ENCODE assay signal across 51 mouse cellular contexts in the genomic region with DNA sequence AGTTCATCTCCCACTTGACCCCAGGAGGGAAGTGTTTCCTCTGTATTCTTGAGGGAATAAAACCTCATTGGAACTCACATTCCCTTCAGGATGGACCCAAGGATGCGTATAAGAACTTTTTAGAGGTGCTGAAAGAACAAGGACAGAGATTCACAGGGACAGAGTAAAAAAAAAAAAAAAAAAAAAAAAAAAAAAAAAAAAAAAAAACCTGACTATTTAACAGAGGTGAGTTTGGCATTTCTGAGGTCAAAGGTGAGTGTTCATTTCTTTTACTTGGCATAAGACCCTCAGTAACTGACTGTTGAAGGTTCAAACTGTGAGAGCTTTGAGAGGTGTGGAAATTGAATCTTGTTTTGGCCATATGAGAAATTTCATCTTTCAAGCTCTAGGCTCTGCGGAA. TPM values are rescaled to one million over a fixed set of nuclear protein-coding genes. Genes with fewer than 3 reads are reported as not detected.
"Had no signal": no experiment of that assay in that cellular context is flagged by ENCODE, and none has a peak within 500 bp of the region (broad histone marks: within the 10 kb centered on the region; RNA-seq: fewer than 3 reads in every experiment).

No protein-coding gene starts in this region.

- H3K9me3 ChIP-seq: heart, embryonic 12.5 days; heart, embryonic 13.5 days; heart, embryonic 15.5 days; hindbrain, embryonic 10.5 days; hindbrain, embryonic 12.5 days; hindbrain, embryonic 13.5 days; hindbrain, embryonic 15.5 days; intestine, embryonic 15.5 days; kidney, embryonic 15.5 days had no signal

- H3K4me3 ChIP-seq: heart, embryonic 12.5 days; heart, embryonic 13.5 days; heart, embryonic 15.5 days; hindbrain, embryonic 10.5 days; hindbrain, embryonic 12.5 days; hindbrain, embryonic 13.5 days; hindbrain, embryonic 15.5 days; intestine, embryonic 15.5 days; kidney, embryonic 15.5 days; layer of hippocampus, adult 2 months; left cerebral cortex, adult 2 months had no signal

- H3K4me2 ChIP-seq: heart, embryonic 11.5 days; heart, embryonic 12.5 days; heart, embryonic 13.5 days; heart, embryonic 15.5 days; hindbrain, embryonic 12.5 days; hindbrain, embryonic 13.5 days; hindbrain, embryonic 14.5 days; hindbrain, embryonic 15.5 days; intestine, embryonic 15.5 days; kidney, embryonic 15.5 days had no signal

- DNase-seq: heart, postnatal 10 days; heart, postnatal 14 days; heart, postnatal 36 days; heart, postnatal 4 days; kidney, adult 11 months; kidney, adult 18-20 months; kidney, adult 2 months; kidney, adult 8-10 months; kidney, adult 9 months; kidney, postnatal 10 days; kidney, postnatal 14 days; kidney, postnatal 25 days; kidney, postnatal 4 days; layer of hippocampus, adult 9-11 months; layer of hippocampus, postnatal 36 days had no signal

- H3K4me1 ChIP-seq: heart, embryonic 12.5 days; hindbrain, embryonic 10.5 days; hindbrain, embryonic 12.5 days; hindbrain, embryonic 13.5 days; hindbrain, embryonic 15.5 days; intestine, embryonic 15.5 days; kidney, embryonic 15.5 days had no signal

- H3K27me3 ChIP-seq: heart, embryonic 12.5 days; heart, embryonic 13.5 days; heart, embryonic 15.5 days; hindbrain, embryonic 12.5 days; hindbrain, embryonic 13.5 days; hindbrain, embryonic 15.5 days; intestine, embryonic 15.5 days; kidney, embryonic 15.5 days had no signal

- H3K9ac ChIP-seq: heart, embryonic 12.5 days; heart, embryonic 13.5 days; heart, embryonic 15.5 days; hindbrain, embryonic 12.5 days; hindbrain, embryonic 13.5 days; hindbrain, embryonic 14.5 days; hindbrain, embryonic 15.5 days; intestine, embryonic 15.5 days; kidney, embryonic 15.5 days had no signal

- H3K27ac ChIP-seq: heart, embryonic 13.5 days; heart, embryonic 15.5 days; hindbrain, embryonic 10.5 days; hindbrain, embryonic 12.5 days; hindbrain, embryonic 13.5 days; hindbrain, embryonic 14.5 days; hindbrain, embryonic 15.5 days; hindbrain, postnatal 0 days; intestine, embryonic 15.5 days; kidney, embryonic 15.5 days; kidney, postnatal 0 days; layer of hippocampus, adult 2 months; left cerebral cortex, adult 2 months had no signal

- H3K36me3 ChIP-seq: heart, embryonic 12.5 days; heart, embryonic 13.5 days; heart, embryonic 15.5 days; hindbrain, embryonic 10.5 days; hindbrain, embryonic 12.5 days; hindbrain, embryonic 13.5 days; hindbrain, embryonic 15.5 days; intestine, embryonic 15.5 days; kidney, embryonic 15.5 days had no signal

RNA-seq across cellular contexts. Expression of a gene that starts 6.1 kb away (rescaled TPM):
- total RNA-seq: heart, postnatal 10 days; heart, postnatal 14 days; heart, postnatal 25 days; heart, postnatal 36 days; heart, postnatal 4 days; hematopoietic stem cell, adult 5-6 weeks; hindbrain, postnatal 0 days; layer of hippocampus, adult 18-20 months; layer of hippocampus, adult 2 months; layer of hippocampus, adult 8-10 months; layer of hippocampus, postnatal 10 days; layer of hippocampus, postnatal 14 days; layer of hippocampus, postnatal 25 days; layer of hippocampus, postnatal 36 days; left cerebral cortex, adult 18-20 months; left cerebral cortex, adult 2 months; left cerebral cortex, adult 8-10 months had no signal
- polyA plus RNA-seq: heart, embryonic 12.5 days; heart, embryonic 13.5 days; heart, embryonic 14.5 days; heart, embryonic 15.5 days; heart, embryonic 16.5 days; heart, postnatal 0 days; hindbrain, embryonic 10.5 days; hindbrain, embryonic 11.5 days; hindbrain, embryonic 12.5 days; hindbrain, embryonic 13.5 days; hindbrain, embryonic 14.5 days; hindbrain, embryonic 15.5 days; hindbrain, embryonic 16.5 days; hindbrain, postnatal 0 days; inflammation-experienced regulatory T-cells, adult 6 months; intestine, embryonic 14.5 days; intestine, embryonic 15.5 days; intestine, embryonic 16.5 days; intestine, postnatal 0 days; kidney, adult 2 months; kidney, embryonic 14.5 days; kidney, embryonic 15.5 days; kidney, embryonic 16.5 days; kidney, postnatal 0 days; large intestine, adult 2 months had no signal

RNA-seq across cellular contexts. Expression of a gene that starts 18.0 kb away (rescaled TPM):
- total RNA-seq: heart, postnatal 10 days; heart, postnatal 14 days; heart, postnatal 25 days; heart, postnatal 36 days; heart, postnatal 4 days; hematopoietic stem cell, adult 5-6 weeks; hindbrain, postnatal 0 days; layer of hippocampus, adult 18-20 months; layer of hippocampus, adult 2 months; layer of hippocampus, adult 8-10 months; layer of hippocampus, postnatal 10 days; layer of hippocampus, postnatal 14 days; layer of hippocampus, postnatal 25 days; layer of hippocampus, postnatal 36 days; left cerebral cortex, adult 18-20 months; left cerebral cortex, adult 2 months; left cerebral cortex, adult 8-10 months had no signal
- polyA plus RNA-seq: heart, embryonic 11.5 days; heart, embryonic 12.5 days; heart, embryonic 13.5 days; heart, embryonic 14.5 days; heart, embryonic 15.5 days; heart, embryonic 16.5 days; heart, postnatal 0 days; hindbrain, embryonic 10.5 days; hindbrain, embryonic 11.5 days; hindbrain, embryonic 12.5 days; hindbrain, embryonic 13.5 days; hindbrain, embryonic 14.5 days; hindbrain, embryonic 15.5 days; hindbrain, embryonic 16.5 days; hindbrain, postnatal 0 days; inflammation-experienced regulatory T-cells, adult 6 months; intestine, embryonic 14.5 days; intestine, embryonic 15.5 days; intestine, embryonic 16.5 days; intestine, postnatal 0 days; kidney, adult 2 months; kidney, embryonic 14.5 days; kidney, embryonic 15.5 days; kidney, embryonic 16.5 days; kidney, postnatal 0 days; large intestine, adult 2 months had no signal

RNA-seq across cellular contexts. Expression of a gene that starts 23.3 kb away (rescaled TPM):
- total RNA-seq: hindbrain, postnatal 0 days had no signal
- polyA plus RNA-seq: large intestine, adult 2 months had no signal

RNA-seq across cellular contexts. Expression of a gene that starts 28.3 kb away (rescaled TPM):
- total RNA-seq: heart, postnatal 10 days; heart, postnatal 14 days; heart, postnatal 25 days; heart, postnatal 36 days; heart, postnatal 4 days; hematopoietic stem cell, adult 5-6 weeks; hindbrain, postnatal 0 days; layer of hippocampus, adult 18-20 months; layer of hippocampus, adult 2 months; layer of hippocampus, adult 8-10 months; layer of hippocampus, postnatal 10 days; layer of hippocampus, postnatal 14 days; layer of hippocampus, postnatal 25 days; layer of hippocampus, postnatal 36 days; left cerebral cortex, adult 18-20 months; left cerebral cortex, adult 2 months; left cerebral cortex, adult 8-10 months had no signal
- polyA plus RNA-seq: heart, embryonic 11.5 days; heart, embryonic 12.5 days; heart, embryonic 13.5 days; heart, embryonic 14.5 days; heart, embryonic 15.5 days; heart, embryonic 16.5 days; heart, postnatal 0 days; hindbrain, embryonic 10.5 days; hindbrain, embryonic 11.5 days; hindbrain, embryonic 12.5 days; hindbrain, embryonic 13.5 days; hindbrain, embryonic 14.5 days; hindbrain, embryonic 15.5 days; hindbrain, embryonic 16.5 days; hindbrain, postnatal 0 days; inflammation-experienced regulatory T-cells, adult 6 months; intestine, embryonic 14.5 days; intestine, embryonic 15.5 days; intestine, embryonic 16.5 days; intestine, postnatal 0 days; kidney, adult 2 months; kidney, embryonic 14.5 days; kidney, embryonic 15.5 days; kidney, embryonic 16.5 days; kidney, postnatal 0 days; large intestine, adult 2 months had no signal

RNA-seq across cellular contexts. Expression of a gene that starts 52.6 kb away (rescaled TPM):
- total RNA-seq: heart, postnatal 10 days; heart, postnatal 14 days; heart, postnatal 25 days; heart, postnatal 36 days; heart, postnatal 4 days; hematopoietic stem cell, adult 5-6 weeks; hindbrain, postnatal 0 days; layer of hippocampus, adult 18-20 months; layer of hippocampus, adult 2 months; layer of hippocampus, adult 8-10 months; layer of hippocampus, postnatal 10 days; layer of hippocampus, postnatal 14 days; layer of hippocampus, postnatal 25 days; layer of hippocampus, postnatal 36 days; left cerebral cortex, adult 18-20 months; left cerebral cortex, adult 2 months; left cerebral cortex, adult 8-10 months had no signal
- polyA plus RNA-seq: heart, embryonic 11.5 days; heart, embryonic 12.5 days; heart, embryonic 13.5 days; heart, embryonic 14.5 days; heart, embryonic 15.5 days; heart, embryonic 16.5 days; heart, postnatal 0 days; hindbrain, embryonic 10.5 days; hindbrain, embryonic 11.5 days; hindbrain, embryonic 12.5 days; hindbrain, embryonic 13.5 days; hindbrain, embryonic 14.5 days; hindbrain, embryonic 15.5 days; hindbrain, embryonic 16.5 days; hindbrain, postnatal 0 days; inflammation-experienced regulatory T-cells, adult 6 months; intestine, embryonic 14.5 days; intestine, embryonic 15.5 days; intestine, embryonic 16.5 days; intestine, postnatal 0 days; kidney, adult 2 months; kidney, embryonic 14.5 days; kidney, embryonic 15.5 days; kidney, embryonic 16.5 days; kidney, postnatal 0 days; large intestine, adult 2 months had no signal
